Mouse (Mus musculus) intestine, embryonic 15.5 days (tissue): Measurements from ENCODE around the gene Hdac4. TPM values are rescaled to one million over a fixed set of nuclear protein-coding genes. Genes with fewer than 3 reads are reported as not detected.

Source experiments
- ATAC-seq: fragments of 200-750 bp; cut with Nextera tagmentation; 2 replicates; pipeline ENCODE4 v1.8.0; 2017; ENCODE audit warnings: moderate TSS enrichment, moderate library complexity
- H3K27ac ChIP-seq: fragments of 300-500 bp; sonication (generic); 2 replicates; pipeline ENCODE4 v1.5.1; 2015; ENCODE audit warnings: mild to moderate bottlenecking, inconsistent platforms
- H3K27me3 ChIP-seq: fragments of 300-500 bp; sonication (generic); replicated peaks from 2 replicates; pipeline ENCODE4 v1.6.1; 2015; ENCODE audit warnings: inconsistent platforms
- H3K36me3 ChIP-seq: fragments of 300-500 bp; sonication (generic); 2 replicates; pipeline ENCODE4 v1.6.1; 2015; ENCODE audit warnings: inconsistent platforms
- H3K4me1 ChIP-seq: fragments of 300-500 bp; sonication (generic); replicated peaks from 2 replicates; pipeline ENCODE4 v1.6.1; 2015; ENCODE audit warnings: inconsistent platforms
- H3K4me2 ChIP-seq: fragments of 300-500 bp; sonication (generic); replicated peaks from 2 replicates; pipeline ENCODE4 v1.6.1; 2015; ENCODE audit warnings: mild to moderate bottlenecking, inconsistent platforms
- H3K4me3 ChIP-seq: fragments of 300-500 bp; sonication (generic); replicated peaks from 2 replicates; pipeline ENCODE4 v1.5.1; 2015; ENCODE audit warnings: inconsistent platforms
- H3K9ac ChIP-seq: fragments of 300-500 bp; sonication (generic); 2 replicates; pipeline ENCODE4 v1.6.1; 2015; ENCODE audit warnings: inconsistent platforms
- H3K9me3 ChIP-seq: fragments of 300-500 bp; sonication (generic); 2 replicates; pipeline ENCODE4 v1.6.1; 2016; ENCODE audit warnings: inconsistent platforms
- WGBS: fragments of 180-500 bp; shearing (Covaris S2); methylation state at CpG from one replicate; pipeline ENCODE4 v1.1.7; 2015; 5-methylcytosine and 5-hydroxymethylcytosine counted together
- polyA plus RNA-seq: library from polyadenylated mRNA; unstranded; fragments of >200 nt; fragmentation: Nextera tagmentation; extraction: Ambion mirVana; gene quantifications from 2 replicates; pipeline ENCODE4 v1.2.1, GENCODE M21; 2015

The Hdac4 gene
- polyA plus RNA-seq, 1 experiment from 2014 or later = 12.5 TPM

GRCm38 (mm10) chr1:92142793-92143192 is 52.7 kb downstream of the Hdac4 start:
- no peak for ATAC-seq
- H3K27ac ChIP-seq = no peak overlapping the region
- H3K4me3 ChIP-seq = no peak overlapping the region
- peaks cover 5% of the 10 kb centered on the region; the same call in 1 of the 2 replicates for H3K36me3 ChIP-seq
- no peaks in the 10 kb centered on the region for H3K9me3 ChIP-seq
- H3K4me2 ChIP-seq = no peak overlapping the region
- 67% methylated on average over 4 of the region's 4 CpGs for WGBS
- no peaks in the 10 kb centered on the region for H3K27me3 ChIP-seq
- H3K4me1 ChIP-seq = peaks cover 13% of the 10 kb centered on the region
- no peak overlapping the region for H3K9ac ChIP-seq

- H3K4me1 ChIP-seq = 0 out of 2 replicates have a peak, but pooled peaks cover under 1% of the 10 kb centered on the region
- no peaks in the 10 kb centered on the region for H3K9me3 ChIP-seq
- H3K9ac ChIP-seq = no peak overlapping the region
- no peak for ATAC-seq
- H3K4me2 ChIP-seq = no peak overlapping the region
- H3K36me3 ChIP-seq = no peaks in the 10 kb centered on the region
- 91% methylated on average over 4 of the region's 4 CpGs for WGBS
- no peak overlapping the region for H3K4me3 ChIP-seq
- H3K27me3 ChIP-seq = no peaks in the 10 kb centered on the region
- no peak overlapping the region for H3K27ac ChIP-seq
Observed at GRCm38 (mm10) chr1:92139001-92139400, 56.5 kb downstream of the Hdac4 start.

GRCm38 (mm10) chr1:92137136-92137848 is 58.2 kb downstream of the Hdac4 start:
- ATAC-seq = no peak
- Histone ChIP-seq H3K27me3 (no peaks in the 10 kb centered on the region), H3K9ac (no peak overlapping the region), H3K36me3 (no peaks in the 10 kb centered on the region), H3K4me1 (no peaks in the 10 kb centered on the region), H3K4me3 (no peak overlapping the region), H3K4me2 (no peak overlapping the region), H3K27ac (no peak overlapping the region), H3K9me3 (no peaks in the 10 kb centered on the region)
- 75% methylated on average over 2 of the region's 2 CpGs for WGBS

- no peaks in the 10 kb centered on the region for H3K9me3 ChIP-seq
- no peak overlapping the region for H3K4me3 ChIP-seq
- 96% methylated on average over 3 of the region's 3 CpGs for WGBS
- ATAC-seq = no peak
- no peaks in the 10 kb centered on the region for H3K36me3 ChIP-seq
- H3K4me2 ChIP-seq = no peak overlapping the region
- no peaks in the 10 kb centered on the region for H3K27me3 ChIP-seq
- no peaks in the 10 kb centered on the region for H3K4me1 ChIP-seq
- no peak overlapping the region for H3K27ac ChIP-seq
- H3K9ac ChIP-seq = no peak overlapping the region
Observed at GRCm38 (mm10) chr1:92136362-92136761, 59.1 kb downstream of the Hdac4 start.

GRCm38 (mm10) chr1:92132181-92132580 is 63.3 kb downstream of the Hdac4 start:
- no peaks in the 10 kb centered on the region for H3K27me3 ChIP-seq
- no peak overlapping the region for H3K27ac ChIP-seq
- no peak overlapping the region for H3K4me3 ChIP-seq
- WGBS = 41% methylated on average over 2 of the region's 2 CpGs
- no peak for ATAC-seq
- no peak overlapping the region for H3K9ac ChIP-seq
- H3K4me1 ChIP-seq = peaks cover 10% of the 10 kb centered on the region
- H3K9me3 ChIP-seq = no peaks in the 10 kb centered on the region
- no peak overlapping the region for H3K4me2 ChIP-seq
- no peaks in the 10 kb centered on the region for H3K36me3 ChIP-seq

GRCm38 (mm10) chr1:92130470-92131100 is 64.9 kb downstream of the Hdac4 start:
- no peak overlapping the region for H3K4me3 ChIP-seq
- H3K27me3 ChIP-seq = no peaks in the 10 kb centered on the region
- no peaks in the 10 kb centered on the region for H3K9me3 ChIP-seq
- H3K27ac ChIP-seq = peak overlapping the region; percentile 71; the same call in 1 of the 2 replicates
- no peak overlapping the region for H3K4me2 ChIP-seq
- ATAC-seq = peak; percentile 62
- H3K36me3 ChIP-seq = no peaks in the 10 kb centered on the region
- WGBS = 39% methylated on average over 6 of the region's 6 CpGs
- no peak overlapping the region for H3K9ac ChIP-seq
- peaks cover 10% of the 10 kb centered on the region for H3K4me1 ChIP-seq

GRCm38 (mm10) chr1:92129751-92130150 is 65.7 kb downstream of the Hdac4 start:
- Histone ChIP-seq H3K4me1 (peaks cover 10% of the 10 kb centered on the region), H3K4me2 (no peak overlapping the region), H3K9me3 (no peaks in the 10 kb centered on the region), H3K36me3 (no peaks in the 10 kb centered on the region), H3K9ac (no peak overlapping the region), H3K4me3 (no peak overlapping the region), H3K27me3 (no peaks in the 10 kb centered on the region), H3K27ac (no peak overlapping the region)
- 71% methylated on average over 3 of the region's 3 CpGs for WGBS
- no peak for ATAC-seq

- Histone ChIP-seq H3K9me3 (no peaks in the 10 kb centered on the region), H3K4me2 (no peak overlapping the region), H3K27me3 (no peaks in the 10 kb centered on the region), H3K36me3 (no peaks in the 10 kb centered on the region), H3K27ac (no peak overlapping the region), H3K9ac (no peak overlapping the region), H3K4me3 (no peak overlapping the region), H3K4me1 (peaks cover 10% of the 10 kb centered on the region)
- 82% methylated on average over 6 of the region's 6 CpGs for WGBS
- ATAC-seq = no peak
Observed at GRCm38 (mm10) chr1:92127785-92128184, 67.7 kb downstream of the Hdac4 start.

- Histone ChIP-seq H3K4me2 (no peak overlapping the region), H3K4me1 (peaks cover 10% of the 10 kb centered on the region), H3K9me3 (no peaks in the 10 kb centered on the region), H3K9ac (no peak overlapping the region), H3K4me3 (no peak overlapping the region), H3K27ac (no peak overlapping the region), H3K27me3 (no peaks in the 10 kb centered on the region), H3K36me3 (no peaks in the 10 kb centered on the region)
- ATAC-seq = no peak
- 69% methylated on average over 1 of the region's 1 CpGs for WGBS
Observed at GRCm38 (mm10) chr1:92127366-92127765, 68.1 kb downstream of the Hdac4 start.

- H3K4me3 ChIP-seq = no peak overlapping the region
- no peak overlapping the region for H3K27ac ChIP-seq
- H3K4me1 ChIP-seq = no peaks in the 10 kb centered on the region; the same call in 1 of the 2 replicates
- no peaks in the 10 kb centered on the region for H3K27me3 ChIP-seq
- no peak overlapping the region for H3K9ac ChIP-seq
- no peaks in the 10 kb centered on the region for H3K36me3 ChIP-seq
- 56% methylated on average over 3 of the region's 3 CpGs for whole genome bisulfite sequencing
- ATAC-seq = no peak
- H3K9me3 ChIP-seq = no peaks in the 10 kb centered on the region
- no peak overlapping the region for H3K4me2 ChIP-seq
Observed at GRCm38 (mm10) chr1:92124497-92125201, 70.8 kb downstream of the Hdac4 start.

- no peak overlapping the region for H3K27ac ChIP-seq
Observed at GRCm38 (mm10) chr1:92119303-92119702, 76.2 kb downstream of the Hdac4 start.

GRCm38 (mm10) chr1:92117597-92117996 is 77.9 kb downstream of the Hdac4 start:
- no peak overlapping the region for H3K9ac ChIP-seq
- WGBS = 84% methylated on average over 5 of the region's 5 CpGs

More at GRCm38 (mm10) chr1:92119303-92119702, 76.2 kb downstream of the Hdac4 start:
- no peaks in the 10 kb centered on the region for H3K36me3 ChIP-seq
- H3K27me3 ChIP-seq = no peaks in the 10 kb centered on the region
- ATAC-seq = no peak
- H3K4me2 ChIP-seq = no peak overlapping the region
- H3K9me3 ChIP-seq = no peaks in the 10 kb centered on the region
- 40% methylated on average over 5 of the region's 5 CpGs for WGBS
- no peak overlapping the region for H3K9ac ChIP-seq
- H3K4me3 ChIP-seq = no peak overlapping the region
- H3K4me1 ChIP-seq = no peaks in the 10 kb centered on the region

More at GRCm38 (mm10) chr1:92117597-92117996, 77.9 kb downstream of the Hdac4 start:
- Histone ChIP-seq H3K4me2 (no peak overlapping the region), H3K27me3 (no peaks in the 10 kb centered on the region), H3K36me3 (no peaks in the 10 kb centered on the region), H3K4me3 (no peak overlapping the region), H3K4me1 (peaks cover 10% of the 10 kb centered on the region; the same call in 1 of the 2 replicates), H3K27ac (no peak overlapping the region), H3K9me3 (no peaks in the 10 kb centered on the region)
- ATAC-seq = peak; percentile 38; the same call in 1 of the 2 replicates
